Mouse (Mus musculus): ENCODE measurements around the gene Syngr3.

Syngr3 gene

GRCm38 (mm10) chr17:24646381-24646780 is 43.4 kb downstream of the Syngr3 start:
- no peak for DNase-seq (ENCODE audit: low read depth in 2 of 2, low spot score in 2 of 2)

- DNase-seq (ENCODE audit: low read depth in 2 of 2, low spot score in 2 of 2), result no peak
Observed at GRCm38 (mm10) chr17:24645916-24646315, 43.8 kb downstream of the Syngr3 start.

GRCm38 (mm10) chr17:24644875-24645721 is 44.7 kb downstream of the Syngr3 start:
- no peak for DNase-seq (ENCODE audit: low read depth in 2 of 2, low spot score in 2 of 2)

- DNase-seq (ENCODE audit: low read depth in 2 of 2, low spot score in 2 of 2), result no peak
Observed at GRCm38 (mm10) chr17:24644030-24644715, 45.6 kb downstream of the Syngr3 start.

GRCm38 (mm10) chr17:24642791-24643343 is 46.9 kb downstream of the Syngr3 start:
- DNase-seq (ENCODE audit: low read depth in 2 of 2, low spot score in 2 of 2), result no peak

GRCm38 (mm10) chr17:24641944-24642343 is 47.8 kb downstream of the Syngr3 start:
- DNase-seq (ENCODE audit: low read depth in 2 of 2, low spot score in 2 of 2), result no peak

- no peak for DNase-seq (ENCODE audit: low read depth in 2 of 2, low spot score in 2 of 2)
Observed at GRCm38 (mm10) chr17:24640581-24640980, 49.2 kb downstream of the Syngr3 start.

- DNase-seq (ENCODE audit: low read depth in 2 of 2, low spot score in 2 of 2), result no peak
Observed at GRCm38 (mm10) chr17:24640119-24640518, 49.6 kb downstream of the Syngr3 start.

- no peak for DNase-seq (ENCODE audit: low read depth in 2 of 2, low spot score in 2 of 2)
Observed at GRCm38 (mm10) chr17:24639571-24639988, 50.2 kb downstream of the Syngr3 start.

GRCm38 (mm10) chr17:24638840-24639239 is 50.9 kb downstream of the Syngr3 start:
- no peak for DNase-seq (ENCODE audit: low read depth in 2 of 2, low spot score in 2 of 2)

GRCm38 (mm10) chr17:24638214-24638613 is 51.5 kb downstream of the Syngr3 start:
- no peak for DNase-seq (ENCODE audit: low read depth in 2 of 2, low spot score in 2 of 2)

GRCm38 (mm10) chr17:24636781-24637481 is 52.8 kb downstream of the Syngr3 start:
- DNase-seq (ENCODE audit: low read depth in 2 of 2, low spot score in 2 of 2), result no peak

GRCm38 (mm10) chr17:24635694-24636093 is 54.1 kb downstream of the Syngr3 start:
- DNase-seq (ENCODE audit: low read depth in 2 of 2, low spot score in 2 of 2), result no peak
